Comparison of ENCODE assay signal across 9 mouse cellular contexts in the genomic region with DNA sequence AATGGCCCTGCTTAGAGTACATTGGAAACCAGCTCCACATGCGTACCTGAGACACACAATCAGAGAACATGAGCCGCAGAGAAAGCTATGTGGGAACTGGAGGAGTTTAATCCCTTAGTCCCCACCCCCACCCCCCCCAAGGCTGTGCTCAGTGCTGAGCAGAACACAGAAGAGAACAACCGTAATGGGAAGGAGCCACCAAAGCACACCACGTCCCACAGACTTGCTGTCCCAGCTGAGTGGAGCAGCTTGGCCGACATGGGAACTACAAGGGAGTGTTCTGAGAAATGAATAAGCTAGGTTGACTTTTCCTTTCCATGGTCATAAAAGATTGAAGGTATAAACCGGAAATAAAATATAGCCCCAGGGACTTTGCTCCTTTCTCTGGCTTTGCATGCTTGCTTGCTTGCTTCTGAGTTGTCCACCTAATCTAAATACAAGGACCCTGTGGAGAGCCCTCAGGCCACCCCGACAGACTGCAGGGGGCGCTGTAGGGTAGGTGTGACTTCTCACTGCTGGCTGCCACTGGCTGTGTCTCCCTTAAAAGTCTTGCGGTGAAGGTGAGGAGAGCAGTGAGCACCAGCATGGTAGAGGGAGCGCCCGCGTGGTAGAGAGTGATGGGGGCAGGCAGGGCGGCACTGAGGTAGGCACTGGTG.
A peak's percentile ranks its signal among the peaks of the same experiment; 100 is the strongest.
DNase-seq lines count a peak whose midpoint lies in the region; ATAC-seq and TF ChIP-seq lines count a peak whose summit lies in the region.
"Had no signal": no experiment of that assay in that cellular context is flagged by ENCODE, and none has a peak within 500 bp of the region (broad histone marks: within the 10 kb centered on the region; RNA-seq: fewer than 3 reads in every experiment).

No protein-coding gene starts in this region.

- peaks cover 23% of the 10 kb centered on the region for H3K27me3 ChIP-seq in liver, embryonic 15.5 days
- H3K27me3 ChIP-seq: embryonic facial prominence, embryonic 15.5 days had no signal

- TF ChIP-seq CTCF in left cerebral cortex, adult 2 months (IDR thresholded peaks at IDR 0.05): peak; percentile 41

- no peak overlapping the region for H3K9ac ChIP-seq in liver, embryonic 15.5 days
- H3K9ac ChIP-seq: embryonic facial prominence, embryonic 15.5 days had no signal

- peak overlapping the region; percentile 23 for H3K4me2 ChIP-seq in liver, embryonic 15.5 days
- H3K4me2 ChIP-seq: embryonic facial prominence, embryonic 15.5 days had no signal

- no peaks in the 10 kb centered on the region for H3K9me3 ChIP-seq in liver, embryonic 15.5 days (replicated peaks)
- H3K9me3 ChIP-seq: embryonic facial prominence, embryonic 15.5 days had no signal

- intact Hi-C loops in left cerebral cortex, adult 2 months (cut with DNase I): no loop called here
- intact Hi-C loops in left cerebral cortex, postnatal 25 days (cut with DNase I): no loop called here

- WGBS in liver, embryonic 15.5 days (ENCODE audit: insufficient replicate concordance): 52% methylated on average over 13 of the region's 13 CpGs

- peaks cover 28% of the 10 kb centered on the region for H3K4me1 ChIP-seq in liver, embryonic 15.5 days (replicated peaks)

- H3K36me3 ChIP-seq in liver, embryonic 15.5 days (replicated peaks): 0 out of 2 replicates have a peak, but pooled peaks cover 3% of the 10 kb centered on the region

- no peak overlapping the region for H3K4me3 ChIP-seq in left cerebral cortex, adult 2 months
- H3K4me3 ChIP-seq in liver, embryonic 15.5 days (replicated peaks): no peak overlapping the region
- H3K4me3 ChIP-seq: embryonic facial prominence, embryonic 15.5 days had no signal

- no peak overlapping the region for H3K27ac ChIP-seq in left cerebral cortex, adult 2 months
- H3K27ac ChIP-seq in liver, embryonic 15.5 days (replicated peaks): no peak overlapping the region

- ATAC-seq in liver, embryonic 15.5 days (ENCODE audit: insufficient read depth): no peak

- DNase-seq in left cerebral cortex, adult 2 months (ENCODE audit: extremely low spot score in 1 of 2, low spot score in 2 of 2): no peak
- no peak for DNase-seq in left cerebral cortex, postnatal 25 days (ENCODE audit: low spot score in 2 of 2)
- peak; percentile 70 for DNase-seq in ZHBTc4 (ENCODE audit: low read depth, low spot score)
- DNase-seq in induced T-regulatory cell, adult 2 months (ENCODE audit: low read depth): peak; percentile 73
- DNase-seq in thymus, postnatal 4 days: peak; percentile 82
- DNase-seq in yolk sac, embryonic 10.5 days (ENCODE audit: low spot score): no peak
- DNase-seq in urinary bladder, postnatal 36 days (ENCODE audit: low spot score in 2 of 2): no peak

Comparison
In these comparisons a context has a peak if more than half of its experiments do, and no peak if none do; other contexts are left out.
1. DNase-seq: peak in ZHBTc4 (single experiment), induced T-regulatory cell, adult 2 months (single experiment) and thymus, postnatal 4 days (single experiment); none in left cerebral cortex, adult 2 months (0 of 2), left cerebral cortex, postnatal 25 days (0 of 2), yolk sac, embryonic 10.5 days (single experiment) and urinary bladder, postnatal 36 days (0 of 2).